Mouse (Mus musculus) brown adipose tissue, adult 24 weeks (tissue): ENCODE measurements around the gene Trappc12. TPM values are rescaled to one million over a fixed set of nuclear protein-coding genes. Genes with fewer than 3 reads are reported as not detected.

Experiments
- H3K27ac ChIP-seq: fragments of 200-500 bp; replicated peaks from 2 replicates; pipeline ENCODE4 v1.5.1; 2012; ENCODE audit warnings: low read depth, mild to moderate bottlenecking, low read length
- H3K4me1 ChIP-seq: fragments of 200-500 bp; 2 replicates; pipeline ENCODE4 v1.6.1; 2012; ENCODE audit warnings: low read length, mixed read lengths; ENCODE audit not compliant: control insufficient read depth, insufficient read depth, insufficient read length
- H3K4me3 ChIP-seq: fragments of 200-500 bp; 2 replicates; pipeline ENCODE4 v1.5.1; 2012; ENCODE audit warnings: low read depth, mild to moderate bottlenecking, low read length, moderate library complexity; ENCODE audit not compliant: insufficient read depth
- polyA plus RNA-seq: library from polyadenylated mRNA; stranded (reverse); fragments of >200 nt; gene quantifications from 2 replicates; pipeline ENCODE4 v1.2.4, GENCODE M21; 2012; ENCODE audit not compliant: missing spikeins, insufficient read depth, insufficient read length

Trappc12 gene
- polyA plus RNA-seq, 1 experiment: 17.6 TPM

- Histone ChIP-seq H3K4me3 (no peak overlapping the region), H3K4me1 (no peaks in the 10 kb centered on the region), H3K27ac (no peak overlapping the region)
Observed at GRCm38 (mm10) chr12:28710566-28711185, 39.6 kb downstream of the Trappc12 start.

- Histone ChIP-seq H3K4me1 (peaks cover 2% of the 10 kb centered on the region; the same call in 1 of the 2 replicates), H3K4me3 (no peak overlapping the region), H3K27ac (no peak overlapping the region)
Observed at GRCm38 (mm10) chr12:28708154-28708553, 42.1 kb downstream of the Trappc12 start.

GRCm38 (mm10) chr12:28705204-28705603 lies 45.1 kb downstream of the Trappc12 start:
- no peak overlapping the region for H3K4me3 ChIP-seq
- H3K27ac ChIP-seq: no peak overlapping the region
- peaks cover 2% of the 10 kb centered on the region; the same call in 1 of the 2 replicates for H3K4me1 ChIP-seq

GRCm38 (mm10) chr12:28704381-28704780 lies 45.9 kb downstream of the Trappc12 start:
- Histone ChIP-seq H3K27ac (no peak overlapping the region), H3K4me1 (peaks cover 2% of the 10 kb centered on the region; the same call in 1 of the 2 replicates), H3K4me3 (no peak overlapping the region)

GRCm38 (mm10) chr12:28701302-28701701 lies 49.0 kb downstream of the Trappc12 start:
- Histone ChIP-seq H3K4me3 (no peak overlapping the region), H3K4me1 (peaks cover 2% of the 10 kb centered on the region; the same call in 1 of the 2 replicates), H3K27ac (no peak overlapping the region)

GRCm38 (mm10) chr12:28700561-28701025 lies 49.7 kb downstream of the Trappc12 start:
- H3K27ac ChIP-seq: no peak overlapping the region
- H3K4me3 ChIP-seq: no peak overlapping the region
- H3K4me1 ChIP-seq: peaks cover 2% of the 10 kb centered on the region; the same call in 1 of the 2 replicates

- Histone ChIP-seq H3K4me3 (no peak overlapping the region), H3K4me1 (peaks cover 2% of the 10 kb centered on the region; the same call in 1 of the 2 replicates), H3K27ac (no peak overlapping the region)
Observed at GRCm38 (mm10) chr12:28700101-28700511, 50.2 kb downstream of the Trappc12 start.

- H3K27ac ChIP-seq: no peak overlapping the region
- H3K4me3 ChIP-seq: no peak overlapping the region
- no peaks in the 10 kb centered on the region; the same call in 1 of the 2 replicates for H3K4me1 ChIP-seq
Observed at GRCm38 (mm10) chr12:28699656-28700055, 50.6 kb downstream of the Trappc12 start.

- H3K4me3 ChIP-seq: no peak overlapping the region
- H3K27ac ChIP-seq: no peak overlapping the region
- H3K4me1 ChIP-seq: no peaks in the 10 kb centered on the region
Observed at GRCm38 (mm10) chr12:28699086-28699485, 51.2 kb downstream of the Trappc12 start.

GRCm38 (mm10) chr12:28697821-28698595 lies 52.3 kb downstream of the Trappc12 start:
- Histone ChIP-seq H3K27ac (no peak overlapping the region), H3K4me3 (no peak overlapping the region), H3K4me1 (no peaks in the 10 kb centered on the region)

- no peaks in the 10 kb centered on the region for H3K4me1 ChIP-seq
- H3K4me3 ChIP-seq: no peak overlapping the region
- no peak overlapping the region for H3K27ac ChIP-seq
Observed at GRCm38 (mm10) chr12:28694776-28695175, 55.5 kb downstream of the Trappc12 start.

GRCm38 (mm10) chr12:28694231-28694630 lies 56.0 kb downstream of the Trappc12 start:
- H3K4me1 ChIP-seq: no peaks in the 10 kb centered on the region
- H3K27ac ChIP-seq: no peak overlapping the region
- no peak overlapping the region for H3K4me3 ChIP-seq

GRCm38 (mm10) chr12:28693738-28694137 lies 56.5 kb downstream of the Trappc12 start:
- Histone ChIP-seq H3K4me1 (no peaks in the 10 kb centered on the region), H3K27ac (no peak overlapping the region), H3K4me3 (no peak overlapping the region)

GRCm38 (mm10) chr12:28690730-28691129 lies 59.5 kb downstream of the Trappc12 start:
- no peak overlapping the region for H3K27ac ChIP-seq
- no peak overlapping the region for H3K4me3 ChIP-seq
- no peaks in the 10 kb centered on the region for H3K4me1 ChIP-seq

- Histone ChIP-seq H3K4me1 (no peaks in the 10 kb centered on the region), H3K4me3 (no peak overlapping the region), H3K27ac (no peak overlapping the region)
Observed at GRCm38 (mm10) chr12:28688996-28689395, 61.3 kb downstream of the Trappc12 start.
